Mouse (Mus musculus): ENCODE results near the gene Dnase1l2. TPM values are rescaled to one million over a fixed set of nuclear protein-coding genes. Genes with fewer than 3 reads are reported as not detected.

The Dnase1l2 gene
- polyA plus RNA-seq (2017; shearing (Covaris generic)), result 2.0 TPM

DNA sequence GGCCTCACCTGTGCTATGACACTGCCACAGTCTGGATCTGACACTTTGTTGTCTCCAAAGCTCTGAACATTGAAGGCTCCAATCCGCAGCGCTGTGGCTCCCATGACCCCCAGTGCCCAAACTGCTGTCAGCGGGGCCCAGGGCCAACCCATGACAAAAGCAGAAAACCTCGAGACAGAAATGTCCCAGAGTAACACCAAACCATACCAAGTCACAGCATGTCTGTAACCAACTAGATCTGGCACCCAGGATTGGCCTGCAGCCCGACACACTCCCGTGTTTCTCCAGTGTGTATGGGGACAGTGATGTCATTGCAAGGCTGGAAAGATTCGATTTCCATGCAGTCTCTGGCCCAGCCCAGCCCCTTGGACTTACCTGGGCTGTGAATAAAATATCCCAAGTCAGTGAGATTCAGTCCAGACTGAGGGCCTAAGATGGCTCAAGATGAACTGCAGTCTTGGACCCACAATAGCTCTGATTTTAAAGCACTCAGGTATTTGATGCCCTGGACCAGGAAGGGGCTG lies at the start of gene Dnase1l2:
Gene Dnase1l2, minus strand, starts transcription at position 474 of the 524 bp plus-strand sequence.

DNA sequence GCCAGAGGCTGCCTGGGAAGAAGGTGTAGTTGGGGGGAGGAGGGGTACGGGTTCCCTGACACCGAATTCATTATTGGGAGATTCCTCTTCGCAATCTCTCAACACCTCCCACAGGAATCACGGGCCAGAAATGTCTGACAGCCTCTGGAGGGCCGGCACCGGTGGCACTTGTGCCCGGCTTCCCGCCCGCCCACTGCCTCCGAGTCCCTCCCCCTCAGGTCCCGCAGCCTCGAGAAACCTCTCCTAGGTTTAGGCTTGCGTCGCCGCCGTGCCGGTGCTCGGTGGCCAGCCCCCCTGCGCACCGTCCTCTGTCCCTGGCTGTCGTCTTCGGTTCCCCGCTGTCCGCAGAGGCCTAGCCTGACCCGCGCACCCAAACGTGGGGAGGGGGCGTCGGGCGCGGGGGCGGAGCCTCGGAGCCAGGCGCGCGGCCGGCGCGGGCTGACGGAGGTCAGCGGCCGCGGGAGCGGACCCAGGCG lies 45.3 kb upstream of the Dnase1l2 start, which contains the start of gene Caskin1:
Gene Caskin1, plus strand, starts transcription at position 416 of the 476 bp plus-strand sequence.

DNA sequence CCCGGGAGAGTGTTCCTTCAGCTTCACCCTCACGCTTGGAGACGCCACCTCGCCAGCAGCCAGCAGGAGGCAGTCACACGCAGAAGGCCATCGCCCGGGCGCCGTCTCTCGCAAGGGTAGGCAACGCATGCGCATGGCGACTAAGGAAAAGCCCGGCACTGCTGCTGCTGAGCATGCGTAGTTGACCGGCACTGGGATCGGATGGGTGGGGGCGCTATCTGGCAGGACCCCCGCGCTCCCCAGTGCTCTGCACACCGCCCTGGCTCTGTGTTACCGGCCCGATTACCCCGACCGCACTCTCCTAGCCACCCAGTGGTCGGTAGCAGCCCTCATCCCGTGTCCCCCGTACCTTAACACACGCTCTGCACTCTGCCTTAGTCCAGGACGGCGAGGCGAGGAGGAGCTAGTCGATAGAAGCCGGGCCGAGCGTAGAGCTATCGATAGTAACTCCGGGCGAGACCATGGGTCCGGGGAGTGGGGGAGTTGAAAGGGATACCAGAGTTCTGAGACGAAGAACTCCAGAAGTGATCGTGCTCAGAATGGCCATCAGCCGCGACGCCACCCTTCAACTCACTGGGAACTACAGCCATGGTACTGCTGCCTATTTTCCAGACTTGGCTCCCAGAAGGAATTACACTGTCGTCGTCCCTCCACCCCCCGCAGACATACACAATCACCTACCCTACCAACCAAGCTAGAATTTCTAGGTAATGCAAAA lies 35.9 kb upstream of the Dnase1l2 start, which contains the start of gene Mlst8:
Gene Mlst8, minus strand, starts transcription at position 416 of the 718 bp plus-strand sequence.

DNA sequence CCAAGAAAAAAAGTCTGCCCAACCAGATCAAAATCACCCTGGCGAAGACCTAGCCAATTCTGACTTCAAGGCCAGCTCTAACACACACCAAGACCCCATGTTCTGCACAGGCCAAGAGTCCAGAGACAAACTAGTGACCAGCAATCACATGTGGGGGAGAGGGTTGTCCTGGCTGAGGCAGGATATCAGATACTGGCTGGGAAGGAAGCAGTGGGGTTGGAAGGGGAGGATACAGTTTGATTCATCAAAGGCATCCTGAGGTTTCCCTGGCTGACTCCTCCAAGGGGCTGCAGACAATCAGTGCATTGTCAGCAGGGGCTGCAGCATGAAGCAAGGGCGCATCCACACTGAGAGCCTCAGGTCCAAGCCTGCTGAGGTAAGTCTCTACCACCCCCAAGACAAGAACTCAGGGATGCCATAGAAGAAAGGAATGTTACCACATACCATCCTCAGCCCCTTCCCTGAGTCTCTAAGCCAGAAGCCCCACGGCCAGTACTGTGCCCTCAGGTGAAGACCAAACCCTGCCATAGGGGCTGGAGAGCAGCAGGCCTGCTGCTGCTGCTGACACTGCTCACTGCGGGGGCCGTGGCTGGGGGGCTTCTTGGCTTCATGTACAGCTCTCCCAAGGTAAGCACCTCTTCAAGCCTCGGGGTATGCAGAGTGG lies 30.8 kb upstream of the Dnase1l2 start, which contains the start of gene Bricd5:
Gene Bricd5, plus strand, starts transcription at position 273 of the 664 bp plus-strand sequence.

DNA sequence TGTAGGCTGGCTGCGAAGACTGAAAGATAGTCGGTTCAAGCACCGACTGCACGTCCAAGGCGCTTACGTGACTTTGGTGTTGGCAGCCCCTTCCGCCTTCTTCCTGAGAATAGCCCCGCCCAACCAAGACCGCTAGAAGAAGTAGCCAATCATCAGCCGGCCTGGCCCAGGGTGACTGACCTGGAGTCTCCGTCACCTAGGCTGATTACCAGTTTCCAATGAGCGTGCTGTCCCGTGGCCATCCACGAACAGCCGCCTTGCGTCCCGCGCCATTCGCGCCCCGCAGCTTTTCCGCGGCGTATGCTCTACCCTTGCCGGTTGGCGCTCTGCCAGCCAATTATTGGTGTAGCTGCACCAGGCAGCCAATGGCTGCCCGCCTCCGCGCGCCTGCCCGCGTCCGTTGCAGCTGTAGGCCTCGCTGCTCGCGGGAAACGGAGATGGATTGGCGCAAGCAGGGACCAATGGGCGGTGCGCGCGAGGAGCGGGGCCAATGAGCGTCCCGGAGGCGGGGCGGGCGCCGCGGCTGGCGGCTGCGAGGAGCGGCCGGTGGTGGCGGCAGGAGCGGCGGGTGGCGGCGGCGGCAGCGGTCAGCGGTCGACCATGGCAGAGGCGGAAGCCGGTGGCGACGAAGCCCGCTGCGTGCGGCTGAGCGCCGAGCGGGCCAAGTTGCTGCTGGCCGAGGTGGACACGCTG lies 27.2 kb upstream of the Dnase1l2 start, which contains the start of the genes E4f1 and Pgp:
Gene E4f1, minus strand, starts transcription at position 404 of the 693 bp plus-strand sequence.
Gene Pgp, plus strand, starts transcription at position 483 of the 693 bp plus-strand sequence.

DNA sequence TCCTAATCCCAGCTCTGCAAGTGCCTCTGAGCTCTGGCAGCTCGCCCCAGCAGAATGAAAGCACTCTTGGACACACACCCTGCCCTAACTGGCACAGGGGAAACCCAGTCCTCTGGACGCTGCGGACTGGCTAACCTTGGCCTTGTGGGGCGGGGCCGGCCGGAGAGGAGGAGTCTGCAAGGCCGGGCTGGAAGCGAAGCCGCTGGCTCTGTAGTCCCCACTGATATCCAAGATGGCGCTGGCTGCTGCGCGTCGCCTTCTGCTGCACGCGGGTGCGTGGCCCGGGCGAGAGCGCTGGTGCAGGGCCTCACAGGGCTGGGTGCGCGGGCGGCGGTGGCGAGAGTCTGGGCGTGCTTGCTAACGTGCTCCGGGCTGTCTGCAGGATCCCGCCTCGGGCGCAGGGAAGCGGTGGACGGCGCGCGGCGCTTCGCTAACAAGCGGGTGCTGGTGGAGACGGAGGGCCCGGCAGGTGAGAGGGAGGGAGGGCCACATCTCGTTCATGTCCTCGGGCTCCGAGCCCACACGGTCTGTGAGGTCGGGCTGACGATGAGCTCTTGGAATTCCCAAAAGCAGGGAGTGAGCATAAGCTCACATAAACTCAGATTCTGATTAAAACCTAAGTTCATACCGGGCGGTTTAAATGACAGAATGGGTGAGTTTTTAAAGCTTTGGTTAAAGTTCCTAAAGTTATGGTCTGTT lies 16.3 kb downstream of the Dnase1l2 start, which contains the start of gene Eci1:
Gene Eci1, plus strand, starts transcription at position 171 of the 699 bp plus-strand sequence.

DNA sequence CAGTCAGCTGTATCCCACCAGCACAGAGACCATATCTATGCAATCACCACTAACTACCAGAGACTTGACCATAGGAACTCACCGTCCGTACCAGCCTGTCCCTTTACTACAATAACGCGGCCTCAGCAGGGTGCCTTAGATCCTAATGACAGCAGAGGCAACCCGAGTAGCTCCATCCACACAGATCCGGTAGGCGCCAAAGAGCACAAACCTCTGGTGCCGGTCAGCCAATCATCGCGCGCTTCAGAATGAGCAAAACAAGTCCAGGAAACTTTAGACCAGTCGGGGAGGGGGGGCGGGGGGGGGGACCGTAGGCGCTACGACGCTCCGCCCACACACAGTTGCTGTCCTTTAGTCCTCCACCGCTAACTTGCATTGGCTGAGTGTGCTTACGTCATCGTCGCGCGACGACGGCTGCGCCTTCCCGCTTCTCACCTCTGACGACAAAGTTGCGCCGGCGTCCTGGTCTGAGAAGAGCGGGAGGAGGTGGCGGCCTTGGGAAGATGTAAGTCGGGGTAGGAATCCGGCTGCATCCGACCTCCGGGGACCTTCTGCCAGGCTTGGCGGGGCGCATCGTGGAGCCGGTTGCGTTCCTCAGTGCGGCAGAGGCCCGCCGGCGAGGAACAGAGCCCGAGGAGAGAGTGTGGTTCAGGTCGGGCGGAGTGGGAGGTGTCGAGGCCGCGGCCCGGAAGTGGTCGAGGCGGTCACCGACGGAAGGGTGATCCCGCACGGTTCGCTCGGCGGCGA lies 28.5 kb downstream of the Dnase1l2 start, which contains the start of gene Rnps1:
Gene Rnps1, plus strand, starts transcription at position 336 of the 747 bp plus-strand sequence.

Other genes with a start within 250 kb of the Dnase1l2 start
- gene Tbc1d24, start 237.5 kb downstream of the Dnase1l2 start, polyA plus RNA-seq (2017; shearing (Covaris generic)), result 0.53 TPM
- 0.14 TPM for gene Ntn3, start 233.6 kb downstream of the Dnase1l2 start, polyA plus RNA-seq (2017; shearing (Covaris generic))
- gene Tedc2, start 222.3 kb downstream of the Dnase1l2 start, polyA plus RNA-seq (2017; shearing (Covaris generic)), result 1.1 TPM
- gene Ccnf, start 191.6 kb downstream of the Dnase1l2 start, polyA plus RNA-seq (2017; shearing (Covaris generic)), result 1.9 TPM
- gene Abca17, start 92.0 kb downstream of the Dnase1l2 start, polyA plus RNA-seq (2017; shearing (Covaris generic)), result 0.15 TPM
- 32.3 TPM for gene Abca3, start 91.2 kb downstream of the Dnase1l2 start, polyA plus RNA-seq (2017; shearing (Covaris generic))
- gene Rnps1, start 28.5 kb downstream of the Dnase1l2 start, polyA plus RNA-seq (2017; shearing (Covaris generic)), result 284 TPM
- gene Eci1, start 16.5 kb downstream of the Dnase1l2 start, polyA plus RNA-seq (2017; shearing (Covaris generic)), result 34.1 TPM
- gene E4f1, start 27.2 kb upstream of the Dnase1l2 start, polyA plus RNA-seq (2017; shearing (Covaris generic)), result 144 TPM
- gene Pgp, start 27.3 kb upstream of the Dnase1l2 start, polyA plus RNA-seq (2017; shearing (Covaris generic)), result 18.9 TPM
- not detected for gene Bricd5, start 30.8 kb upstream of the Dnase1l2 start, polyA plus RNA-seq (2017; shearing (Covaris generic))
- 24.2 TPM for gene Mlst8, start 36.0 kb upstream of the Dnase1l2 start, polyA plus RNA-seq (2017; shearing (Covaris generic))
- 0.16 TPM for gene Caskin1, start 45.5 kb upstream of the Dnase1l2 start, polyA plus RNA-seq (2017; shearing (Covaris generic))
- gene Traf7, start 84.8 kb upstream of the Dnase1l2 start, polyA plus RNA-seq (2017; shearing (Covaris generic)), result 68.1 TPM
- gene Rab26, start 91.1 kb upstream of the Dnase1l2 start, polyA plus RNA-seq (2017; shearing (Covaris generic)), result 1.1 TPM
- 58.8 TPM for gene Pkd1, start 106.7 kb upstream of the Dnase1l2 start, polyA plus RNA-seq (2017; shearing (Covaris generic))
- 44.1 TPM for gene Tsc2, start 189.5 kb upstream of the Dnase1l2 start, polyA plus RNA-seq (2017; shearing (Covaris generic))
- 3.7 TPM for gene Nthl1, start 189.6 kb upstream of the Dnase1l2 start, polyA plus RNA-seq (2017; shearing (Covaris generic))
- 0.20 TPM for gene Slc9a3r2, start 207.2 kb upstream of the Dnase1l2 start, polyA plus RNA-seq (2017; shearing (Covaris generic))
- not detected for gene Npw, start 215.4 kb upstream of the Dnase1l2 start, polyA plus RNA-seq (2017; shearing (Covaris generic))
- gene Zfp598, start 226.6 kb upstream of the Dnase1l2 start, polyA plus RNA-seq (2017; shearing (Covaris generic)), result 23.2 TPM
- not detected for gene Syngr3, start 246.8 kb upstream of the Dnase1l2 start, polyA plus RNA-seq (2017; shearing (Covaris generic))

Data from naive thymus-derived CD4-positive, alpha-beta T cell, adult 5 months (primary cell).